Mouse (Mus musculus) G1E (cell line): ENCODE measurements around the gene Olfr1109.

ENCODE experiments used
- CTCF ChIP-seq: IDR thresholded peaks from 2 replicates; pipeline ENCODE4 v1.5.1; 2012; ENCODE audit warnings: low read depth, low read length, inconsistent platforms, mixed read lengths
- GATA1 ChIP-seq: IDR thresholded peaks from 2 replicates; pipeline ENCODE4 v1.6.1; 2012; ENCODE audit warnings: borderline replicate concordance, low read length, inconsistent platforms, mixed read lengths
- GATA2 ChIP-seq: IDR thresholded peaks from 2 replicates; pipeline ENCODE4 v1.6.1; 2012; ENCODE audit warnings: low read depth, low read length, inconsistent platforms, borderline replicate concordance
- POLR2AphosphoS5 ChIP-seq: IDR thresholded peaks from 2 replicates; pipeline ENCODE4 v1.6.1; 2012; ENCODE audit warnings: low read depth, low read length, inconsistent platforms; ENCODE audit not compliant: insufficient replicate concordance
- TAL1 ChIP-seq: conservative IDR thresholded peaks from 2 replicates; pipeline ENCODE4 v1.6.1; 2012; ENCODE audit warnings: low read depth, low read length, inconsistent platforms, mixed read lengths

DNA sequence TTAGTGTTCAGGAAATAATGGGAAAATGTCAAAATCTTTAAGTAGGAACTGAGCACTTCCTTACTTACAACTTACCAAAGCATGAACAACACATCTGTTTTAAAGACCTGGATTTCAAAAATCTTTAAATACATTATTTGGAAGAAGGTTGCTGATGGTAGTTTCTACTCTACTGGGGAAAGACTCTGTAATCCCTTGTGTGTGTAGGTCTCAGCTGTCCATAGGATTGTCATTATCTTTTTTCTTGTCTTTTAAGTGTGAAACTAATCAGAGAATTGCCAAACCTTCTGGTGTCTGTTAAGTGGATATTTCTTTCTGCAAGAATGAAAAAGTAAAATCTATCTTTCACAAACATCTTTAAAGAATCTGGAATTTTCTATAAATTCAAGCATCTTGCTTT is 18.7 kb upstream of the Olfr1109 start, which contains the start of gene Olfr259:
- TF ChIP-seq TAL1 = no peak
- no peak for TF ChIP-seq CTCF
- no peak for TF ChIP-seq GATA1
- TF ChIP-seq POLR2AphosphoS5 = no peak
- no peak for TF ChIP-seq GATA2
